Mouse (Mus musculus): ENCODE results near the gene Slc28a1. TPM values are rescaled to one million over a fixed set of nuclear protein-coding genes. Genes with fewer than 3 reads are reported as not detected.

Slc28a1 gene
- polyA plus RNA-seq, 1 experiment from 2014 or later = 0.06 TPM

DNA sequence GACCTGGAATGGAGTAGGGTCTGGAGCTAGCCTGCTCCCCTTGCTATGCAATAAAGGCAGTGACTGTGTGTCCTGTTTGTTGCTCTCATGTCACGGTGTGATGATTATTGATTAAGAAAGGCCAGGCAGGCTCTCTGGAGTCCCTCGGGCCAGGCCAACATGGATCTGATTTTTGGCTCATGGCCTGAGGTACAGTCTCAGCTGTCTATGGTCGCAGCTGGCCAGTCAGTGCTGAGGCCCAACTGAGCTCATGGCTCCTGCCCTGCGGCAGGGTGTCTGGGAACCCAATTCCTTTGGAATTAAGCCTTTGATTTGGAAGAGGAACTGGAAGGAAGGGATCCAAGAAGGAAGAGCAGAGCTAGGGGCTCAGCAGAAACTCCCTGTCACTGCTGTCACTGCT is 9.1 kb upstream of the Slc28a1 start:
- Histone ChIP-seq H3K9ac (no peak overlapping the region), H3K4me3 (no peak overlapping the region), H3K36me3 (no peaks in the 10 kb centered on the region), H3K9me3 (no peaks in the 10 kb centered on the region), H3K4me2 (replicated peaks) (no peak overlapping the region), H3K27me3 (no peaks in the 10 kb centered on the region), H3K27ac (no peak overlapping the region), H3K4me1 (0 out of 2 replicates have a peak, but pooled peaks cover 5% of the 10 kb centered on the region)
- 64% methylated on average over 4 of the region's 4 CpGs for WGBS
- ATAC-seq (ENCODE audit: low FRiP score, low read depth) = no peak

DNA sequence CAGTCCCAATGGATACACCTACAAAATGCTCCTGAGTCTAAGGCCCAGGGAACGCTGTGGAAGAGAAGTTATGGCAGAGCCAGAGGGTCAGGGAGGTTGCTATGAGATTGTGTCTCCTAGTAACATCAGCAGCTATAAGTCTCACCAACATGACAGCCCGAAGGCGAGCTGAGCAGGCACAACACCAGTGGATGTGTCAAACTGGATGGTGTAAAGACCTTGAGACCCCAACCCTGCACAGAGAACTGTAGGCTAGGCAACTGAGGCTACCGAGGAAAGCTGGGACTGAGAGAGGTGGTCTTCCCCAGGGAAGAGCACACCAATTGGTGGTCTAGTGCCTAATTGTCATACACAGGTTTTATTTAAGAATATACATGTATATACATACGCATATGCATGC is 6.4 kb upstream of the Slc28a1 start:
- H3K9ac ChIP-seq = no peak overlapping the region
- H3K27ac ChIP-seq = no peak overlapping the region
- H3K36me3 ChIP-seq = no peaks in the 10 kb centered on the region
- 88% methylated on average over 5 of the region's 5 CpGs for WGBS
- H3K4me2 ChIP-seq (replicated peaks) = no peak overlapping the region
- H3K27me3 ChIP-seq = no peaks in the 10 kb centered on the region
- H3K9me3 ChIP-seq = no peaks in the 10 kb centered on the region
- no peak overlapping the region for H3K4me3 ChIP-seq
- 0 out of 2 replicates have a peak, but pooled peaks cover 5% of the 10 kb centered on the region for H3K4me1 ChIP-seq
- no peak for ATAC-seq (ENCODE audit: low FRiP score, low read depth)

DNA sequence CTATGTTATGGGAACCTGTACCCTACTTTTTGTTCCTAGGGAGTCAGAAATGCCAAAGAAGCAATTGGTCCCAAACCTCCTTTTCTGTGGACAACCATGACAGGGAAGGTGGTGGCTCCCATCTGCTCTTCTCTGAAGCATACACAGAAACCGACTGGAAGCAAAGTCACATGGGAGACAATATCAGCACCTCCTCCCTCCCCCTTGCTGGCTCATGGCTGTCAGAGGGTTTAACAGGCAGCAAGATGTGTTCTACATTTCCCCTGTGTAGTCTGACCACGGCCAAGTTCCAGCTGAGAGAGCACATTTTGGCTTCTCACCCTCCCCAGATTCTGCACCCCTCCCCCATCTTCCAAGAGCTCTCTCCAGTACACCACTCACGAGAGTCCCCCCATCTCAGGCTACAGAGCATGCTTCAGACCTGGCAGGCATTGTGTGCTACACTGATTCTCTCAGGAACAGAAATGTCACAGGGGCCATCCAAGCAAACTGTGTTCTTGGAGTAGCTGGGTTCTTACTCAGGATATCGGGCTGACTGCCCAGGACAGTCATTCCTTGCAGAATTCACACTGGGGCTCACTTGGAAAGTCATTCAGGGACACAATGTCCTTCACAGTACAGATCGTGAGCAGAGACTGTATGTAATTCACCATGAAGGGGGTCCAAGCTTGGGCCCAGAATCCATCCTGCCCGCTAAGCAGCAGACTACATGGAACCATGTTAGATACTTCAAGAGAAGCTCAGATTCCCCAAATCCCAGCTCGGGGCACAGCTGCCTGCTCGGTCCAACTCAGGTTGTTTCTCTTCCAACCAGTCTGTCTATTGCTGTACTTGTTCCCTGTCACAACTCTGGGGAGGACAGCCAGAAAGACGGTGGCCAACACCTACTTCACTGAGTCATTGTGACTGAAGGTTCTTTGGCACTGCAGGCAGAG is 4.6 kb upstream of the Slc28a1 start:
- H3K9me3 ChIP-seq = no peaks in the 10 kb centered on the region
- 58% methylated on average over 9 of the region's 9 CpGs for WGBS
- no peak overlapping the region for H3K27ac ChIP-seq
- no peak overlapping the region for H3K4me3 ChIP-seq
- H3K36me3 ChIP-seq = no peaks in the 10 kb centered on the region
- no peak overlapping the region for H3K9ac ChIP-seq
- 0 out of 2 replicates have a peak, but pooled peaks have one; percentile 28 for ATAC-seq (ENCODE audit: low FRiP score, low read depth)
- H3K4me1 ChIP-seq = peaks cover 12% of the 10 kb centered on the region
- no peak overlapping the region for H3K4me2 ChIP-seq (replicated peaks)
- H3K27me3 ChIP-seq = no peaks in the 10 kb centered on the region

DNA sequence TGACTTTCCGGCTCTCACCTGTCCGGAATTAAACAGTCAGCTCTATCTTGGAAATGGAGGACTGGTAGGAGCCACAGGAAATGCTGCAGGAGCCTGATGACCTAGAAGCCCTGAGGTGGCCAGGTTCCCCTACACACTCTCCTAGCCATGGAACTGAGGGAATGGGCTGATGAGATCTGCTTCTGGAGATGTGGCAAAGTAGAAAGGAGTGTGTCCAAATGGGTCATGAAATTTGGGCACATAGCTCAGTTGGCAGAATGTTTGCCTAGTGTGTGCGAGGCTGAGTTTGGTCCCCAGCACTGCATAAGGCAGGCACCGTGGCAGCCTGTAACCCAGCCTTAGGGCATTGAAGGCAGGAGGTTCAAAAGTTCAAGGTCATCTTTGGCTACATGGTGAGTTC is 3.8 kb upstream of the Slc28a1 start:
- Histone ChIP-seq H3K27ac (no peak overlapping the region), H3K4me1 (peaks cover 12% of the 10 kb centered on the region), H3K36me3 (no peaks in the 10 kb centered on the region), H3K4me2 (replicated peaks) (no peak overlapping the region), H3K9me3 (no peaks in the 10 kb centered on the region), H3K27me3 (no peaks in the 10 kb centered on the region), H3K4me3 (no peak overlapping the region), H3K9ac (no peak overlapping the region)
- 89% methylated on average over 4 of the region's 4 CpGs for WGBS
- ATAC-seq (ENCODE audit: low FRiP score, low read depth) = no peak

DNA sequence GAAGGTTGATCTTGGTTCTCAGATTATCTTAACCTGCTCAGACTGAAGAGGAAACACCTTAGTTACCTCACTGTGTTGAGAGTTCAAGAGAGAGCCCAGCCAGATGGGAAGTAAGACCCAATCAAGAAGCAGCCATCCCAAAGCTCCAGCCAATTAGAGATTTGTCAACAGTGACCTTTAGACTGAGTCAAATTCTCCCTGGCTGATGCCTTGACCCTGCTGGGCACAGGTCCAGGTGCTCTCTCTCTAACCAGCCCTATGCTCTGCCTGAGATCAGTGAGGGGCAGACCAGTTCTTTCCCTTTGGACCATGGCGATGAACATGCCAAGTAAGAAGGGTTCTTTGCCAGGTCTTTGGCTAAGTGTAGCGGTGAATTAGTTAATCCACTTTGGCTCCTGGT is 2.9 kb upstream of the Slc28a1 start:
- Histone ChIP-seq H3K9me3 (no peaks in the 10 kb centered on the region), H3K4me1 (peaks cover 12% of the 10 kb centered on the region), H3K27me3 (0 out of 2 replicates have a peak, but pooled peaks cover 4% of the 10 kb centered on the region), H3K4me3 (no peak overlapping the region), H3K4me2 (replicated peaks) (no peak overlapping the region), H3K36me3 (no peaks in the 10 kb centered on the region), H3K27ac (no peak overlapping the region), H3K9ac (no peak overlapping the region)
- 94% methylated on average over 2 of the region's 2 CpGs for WGBS
- ATAC-seq (ENCODE audit: low FRiP score, low read depth) = no peak

DNA sequence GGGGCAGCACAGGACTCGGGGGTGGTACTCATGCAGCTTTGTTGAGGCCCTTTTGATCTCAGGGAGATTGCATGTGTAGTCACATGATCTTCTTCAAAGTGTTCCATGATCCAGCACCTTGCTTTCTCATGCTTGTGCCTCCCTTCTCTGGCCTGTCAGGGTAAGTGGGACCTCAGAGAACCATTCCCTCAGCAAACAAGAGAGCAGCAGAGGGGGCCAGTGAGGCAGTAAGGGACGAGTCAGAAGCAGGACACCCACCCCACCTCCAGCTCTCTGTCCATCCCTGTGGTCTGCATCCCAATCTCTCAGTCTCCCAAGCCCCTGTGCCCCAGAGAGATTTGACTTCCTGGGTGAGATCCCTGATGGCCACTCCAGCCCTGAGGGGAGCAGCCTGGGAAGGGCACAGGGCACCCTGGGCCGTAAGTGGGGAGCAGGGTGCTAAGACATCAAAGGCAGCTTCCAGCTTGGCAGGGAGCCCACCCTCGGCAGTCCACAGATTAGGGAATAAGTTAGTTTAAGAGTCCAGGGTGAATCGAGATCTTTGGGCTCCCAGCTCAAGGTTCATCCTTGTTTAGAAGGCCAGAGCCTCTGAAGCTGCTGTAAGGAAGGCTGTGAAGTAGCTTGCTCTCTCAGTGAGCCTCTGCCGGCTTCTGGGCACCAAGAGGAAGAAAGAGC is 1.8 kb upstream of the Slc28a1 start:
- WGBS = 45% methylated on average over 6 of the region's 6 CpGs
- no peak overlapping the region for H3K9ac ChIP-seq
- H3K4me2 ChIP-seq (replicated peaks) = no peak overlapping the region
- ATAC-seq (ENCODE audit: low FRiP score, low read depth) = no peak
- H3K9me3 ChIP-seq = no peaks in the 10 kb centered on the region
- no peak overlapping the region for H3K4me3 ChIP-seq
- peaks cover 12% of the 10 kb centered on the region for H3K4me1 ChIP-seq
- 0 out of 2 replicates have a peak, but pooled peaks cover 4% of the 10 kb centered on the region for H3K27me3 ChIP-seq
- H3K36me3 ChIP-seq = no peaks in the 10 kb centered on the region
- H3K27ac ChIP-seq = no peak overlapping the region

DNA sequence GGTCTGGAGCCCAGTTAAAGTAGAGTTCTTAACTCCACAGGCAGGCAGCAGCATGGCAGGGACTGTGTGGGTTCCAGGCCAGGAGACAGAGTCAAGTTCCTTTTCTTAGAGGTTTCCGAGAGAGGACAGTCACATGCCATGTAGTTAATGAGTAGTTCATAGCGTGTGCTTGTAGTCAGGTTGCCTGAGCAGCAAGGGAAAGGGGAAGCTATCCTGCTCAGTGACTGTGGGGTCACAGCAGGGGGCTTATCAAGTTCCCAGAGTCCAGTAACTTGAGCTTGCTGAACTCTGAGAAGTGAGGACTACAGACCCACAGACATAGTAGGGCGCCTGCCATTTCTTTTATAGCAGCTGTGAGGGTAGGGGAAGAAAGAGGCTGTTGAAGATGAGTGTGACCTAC is 6.5 kb downstream of the Slc28a1 start:
- peak; percentile 78 for ATAC-seq (ENCODE audit: low FRiP score, low read depth)
- no peak overlapping the region for H3K4me3 ChIP-seq
- 22% methylated on average over 3 of the region's 3 CpGs for WGBS
- peaks cover 15% of the 10 kb centered on the region for H3K4me1 ChIP-seq
- no peaks in the 10 kb centered on the region for H3K36me3 ChIP-seq
- 0 out of 2 replicates have a peak, but pooled peaks cover 4% of the 10 kb centered on the region for H3K27me3 ChIP-seq
- no peak overlapping the region for H3K4me2 ChIP-seq (replicated peaks)
- H3K9me3 ChIP-seq = no peaks in the 10 kb centered on the region
- no peak overlapping the region for H3K27ac ChIP-seq
- no peak overlapping the region for H3K9ac ChIP-seq

DNA sequence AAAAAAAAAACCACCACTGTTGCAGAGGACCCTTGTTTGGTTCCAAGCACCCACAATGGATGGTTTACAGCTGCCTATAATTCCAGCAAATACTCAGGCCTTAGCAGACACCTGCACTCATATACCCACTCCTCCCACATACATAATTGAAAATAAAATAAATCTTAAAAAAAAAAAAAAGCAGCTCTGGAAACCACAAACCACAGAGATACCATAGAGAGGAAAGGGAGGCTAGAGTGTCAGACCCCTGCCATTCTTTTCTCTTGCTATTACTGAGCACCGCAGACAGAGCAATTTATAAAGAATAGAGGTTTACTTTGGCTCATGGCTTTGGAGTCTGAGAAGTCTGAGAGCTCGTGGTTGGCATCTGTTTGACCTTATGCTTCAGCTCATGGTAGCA is 8.2 kb downstream of the Slc28a1 start:
- Histone ChIP-seq H3K9ac (no peak overlapping the region), H3K9me3 (no peaks in the 10 kb centered on the region), H3K27me3 (no peaks in the 10 kb centered on the region), H3K4me2 (replicated peaks) (no peak overlapping the region), H3K4me1 (peaks cover 15% of the 10 kb centered on the region), H3K4me3 (no peak overlapping the region), H3K36me3 (no peaks in the 10 kb centered on the region), H3K27ac (no peak overlapping the region)
- 77% methylated on average over 2 of the region's 2 CpGs for WGBS
- no peak for ATAC-seq (ENCODE audit: low FRiP score, low read depth)

DNA sequence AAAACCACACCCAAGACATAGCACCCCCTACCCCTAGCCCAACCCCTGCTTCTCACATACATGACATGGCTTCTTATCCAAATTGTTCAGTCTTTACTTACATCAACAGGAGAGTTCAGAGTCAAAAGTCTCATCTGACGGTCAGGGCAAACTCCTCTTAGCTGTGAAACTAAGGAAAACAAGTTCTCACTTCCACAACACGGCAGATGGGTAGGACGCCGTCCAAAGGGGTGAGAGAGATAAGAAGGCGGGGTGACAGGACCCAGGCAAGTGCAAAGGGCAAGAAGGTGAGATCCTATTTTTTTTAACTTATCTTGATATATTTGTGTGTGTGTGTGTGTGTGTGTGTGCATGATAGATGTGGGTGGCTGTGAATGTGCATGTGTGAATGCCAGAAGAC is 9.0 kb downstream of the Slc28a1 start:
- Histone ChIP-seq H3K4me2 (replicated peaks) (no peak overlapping the region), H3K36me3 (no peaks in the 10 kb centered on the region), H3K27me3 (no peaks in the 10 kb centered on the region), H3K9me3 (no peaks in the 10 kb centered on the region), H3K4me3 (no peak overlapping the region), H3K9ac (no peak overlapping the region), H3K27ac (no peak overlapping the region), H3K4me1 (peaks cover 15% of the 10 kb centered on the region)
- 97% methylated on average over 5 of the region's 5 CpGs for WGBS
- no peak for ATAC-seq (ENCODE audit: low FRiP score, low read depth)

DNA sequence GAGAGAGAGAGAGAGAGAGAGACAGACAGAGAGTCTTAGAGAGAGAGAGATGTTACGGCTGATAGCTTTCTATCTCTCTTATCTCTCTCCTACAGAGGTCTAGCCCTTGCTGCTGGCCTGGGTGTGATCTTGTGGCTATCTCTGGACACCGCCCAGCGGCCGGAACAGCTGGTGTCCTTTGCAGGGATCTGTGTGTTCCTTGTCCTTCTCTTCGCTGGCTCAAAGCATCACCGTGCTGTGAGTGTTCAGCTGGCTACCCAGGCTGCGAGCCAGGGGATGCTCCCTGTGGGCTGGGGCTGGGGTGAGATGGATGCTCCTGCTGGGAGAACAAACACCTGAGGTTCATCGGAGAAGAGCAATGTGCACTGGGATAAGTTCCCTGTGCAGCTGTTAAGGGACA is 10.2 kb downstream of the Slc28a1 start:
- Histone ChIP-seq H3K9ac (no peak overlapping the region), H3K27ac (no peak overlapping the region), H3K9me3 (no peaks in the 10 kb centered on the region), H3K36me3 (no peaks in the 10 kb centered on the region), H3K4me1 (peaks cover 15% of the 10 kb centered on the region), H3K27me3 (no peaks in the 10 kb centered on the region), H3K4me2 (replicated peaks) (no peak overlapping the region), H3K4me3 (no peak overlapping the region)
- ATAC-seq (ENCODE audit: low FRiP score, low read depth) = no peak
- WGBS = 82% methylated on average over 8 of the region's 8 CpGs

DNA sequence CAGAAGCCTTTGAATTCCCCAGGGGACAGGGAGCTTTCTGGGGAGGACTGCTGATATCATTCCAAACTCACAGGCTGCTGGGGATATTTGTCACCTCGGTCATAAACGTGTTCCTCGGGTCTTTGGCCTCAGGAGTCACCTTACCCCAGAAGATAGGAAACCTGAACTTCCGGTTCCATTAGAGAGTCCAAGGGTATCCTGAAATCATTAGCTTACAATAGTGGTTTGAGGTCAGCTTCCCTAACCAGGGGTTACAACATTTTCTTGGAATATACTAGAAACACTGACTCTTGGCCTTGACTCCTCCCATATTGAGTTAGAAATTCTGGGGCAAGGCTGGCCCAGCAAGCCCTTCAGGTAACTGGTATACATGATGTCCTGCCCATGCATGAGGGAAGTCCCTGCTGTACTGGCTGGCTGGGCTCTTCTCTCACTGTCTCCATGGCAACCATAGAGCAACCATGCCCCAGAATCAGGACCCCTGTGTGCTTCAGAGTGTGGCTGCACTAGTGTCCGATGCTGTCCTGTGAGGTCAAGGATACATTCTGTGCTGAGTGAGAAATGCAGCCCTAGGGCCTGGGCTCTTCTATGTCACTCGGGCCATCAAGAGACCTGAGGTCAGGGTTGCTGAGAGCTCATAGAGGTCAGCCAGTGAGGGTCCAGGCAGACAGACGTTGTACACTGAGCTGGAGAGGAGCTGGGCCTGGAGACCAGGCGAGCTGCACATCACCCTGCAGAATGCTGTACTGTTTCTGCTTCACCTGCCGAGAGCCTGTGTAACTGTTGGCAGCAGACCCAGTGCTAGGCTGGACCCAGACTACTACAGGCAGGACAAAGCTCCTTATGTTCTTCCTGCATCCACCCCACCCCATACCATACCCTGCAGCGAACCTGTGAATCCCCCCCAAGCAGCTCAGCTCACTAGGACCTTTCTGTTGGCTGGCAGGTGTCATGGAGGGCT is 10.9 kb downstream of the Slc28a1 start:
- 66% methylated on average over 10 of the region's 10 CpGs for WGBS
- no peak for ATAC-seq (ENCODE audit: low FRiP score, low read depth)
- Histone ChIP-seq H3K4me3 (no peak overlapping the region), H3K9me3 (no peaks in the 10 kb centered on the region), H3K27me3 (no peaks in the 10 kb centered on the region), H3K27ac (no peak overlapping the region), H3K4me1 (peaks cover 15% of the 10 kb centered on the region), H3K9ac (no peak overlapping the region), H3K36me3 (no peaks in the 10 kb centered on the region), H3K4me2 (replicated peaks) (no peak overlapping the region)
